Mouse (Mus musculus): ENCODE measurements around the gene Plin4. TPM values are rescaled to one million over a fixed set of nuclear protein-coding genes. Genes with fewer than 3 reads are reported as not detected.

The Plin4 gene
- polyA plus RNA-seq, 1 experiment from 2014 or later = 0.08 TPM

GRCm38 (mm10) chr17:56132661-56133060 is 23.1 kb upstream of the Plin4 start:
- H3K27me3 ChIP-seq (replicated peaks; ENCODE audit: control insufficient read depth, insufficient read depth, low read length) = no peaks in the 10 kb centered on the region
- DNase-seq (ENCODE audit: low spot score) = peak; percentile 86
- H3K9me3 ChIP-seq (ENCODE audit: control insufficient read depth, low read length) = no peaks in the 10 kb centered on the region
- H3K27ac ChIP-seq (ENCODE audit: low read depth) = no peak overlapping the region
- H3K9ac ChIP-seq (ENCODE audit: low read length) = no peak overlapping the region
- no peak for ATAC-seq (replicated peaks; ENCODE audit: low FRiP score, low TSS enrichment, low read depth)
- no peaks in the 10 kb centered on the region for H3K36me3 ChIP-seq (ENCODE audit: control insufficient read depth, insufficient read depth, low read length)
- 3% methylated on average over 14 of the region's 14 CpGs for WGBS
- H3K4me1 ChIP-seq (replicated peaks; ENCODE audit: control insufficient read depth, insufficient read depth, low read length) = peaks cover 14% of the 10 kb centered on the region
- 0 out of 2 replicates have a peak overlapping the region, but pooled peaks have one; percentile 4 for H3K4me3 ChIP-seq (ENCODE audit: low read depth, low read length)
- no peak overlapping the region for H3K4me2 ChIP-seq (ENCODE audit: low read length)

- WGBS = 41% methylated on average over 7 of the region's 7 CpGs
Observed at GRCm38 (mm10) chr17:56131814-56132213, 22.2 kb upstream of the Plin4 start.

GRCm38 (mm10) chr17:56131136-56131535 is 21.5 kb upstream of the Plin4 start:
- 93% methylated on average over 10 of the region's 10 CpGs for WGBS
- Histone ChIP-seq H3K36me3 (ENCODE audit: control insufficient read depth, insufficient read depth, low read length) (no peaks in the 10 kb centered on the region), H3K27ac (ENCODE audit: low read depth) (no peak overlapping the region), H3K4me2 (ENCODE audit: low read length) (no peak overlapping the region), H3K4me1 (replicated peaks; ENCODE audit: control insufficient read depth, insufficient read depth, low read length) (peaks cover 14% of the 10 kb centered on the region), H3K27me3 (replicated peaks; ENCODE audit: control insufficient read depth, insufficient read depth, low read length) (no peaks in the 10 kb centered on the region), H3K9ac (ENCODE audit: low read length) (no peak overlapping the region), H3K4me3 (ENCODE audit: low read depth, low read length) (no peak overlapping the region), H3K9me3 (ENCODE audit: control insufficient read depth, low read length) (no peaks in the 10 kb centered on the region)
- ATAC-seq (replicated peaks; ENCODE audit: low FRiP score, low TSS enrichment, low read depth) (no peak), DNase-seq (ENCODE audit: low spot score) (no peak)

More at GRCm38 (mm10) chr17:56131814-56132213, 22.2 kb upstream of the Plin4 start:
- ATAC-seq (replicated peaks; ENCODE audit: low FRiP score, low TSS enrichment, low read depth) (no peak), DNase-seq (ENCODE audit: low spot score) (peak; percentile 85)
- Histone ChIP-seq H3K4me3 (ENCODE audit: low read depth, low read length) (no peak overlapping the region), H3K27me3 (replicated peaks; ENCODE audit: control insufficient read depth, insufficient read depth, low read length) (no peaks in the 10 kb centered on the region), H3K9me3 (ENCODE audit: control insufficient read depth, low read length) (no peaks in the 10 kb centered on the region), H3K4me2 (ENCODE audit: low read length) (no peak overlapping the region), H3K27ac (ENCODE audit: low read depth) (no peak overlapping the region), H3K4me1 (replicated peaks; ENCODE audit: control insufficient read depth, insufficient read depth, low read length) (peaks cover 14% of the 10 kb centered on the region), H3K36me3 (ENCODE audit: control insufficient read depth, insufficient read depth, low read length) (no peaks in the 10 kb centered on the region), H3K9ac (ENCODE audit: low read length) (no peak overlapping the region)

GRCm38 (mm10) chr17:56128246-56128645 is 18.6 kb upstream of the Plin4 start:
- H3K27me3 ChIP-seq (replicated peaks; ENCODE audit: control insufficient read depth, insufficient read depth, low read length) = peaks cover 13% of the 10 kb centered on the region
- H3K36me3 ChIP-seq (ENCODE audit: control insufficient read depth, insufficient read depth, low read length) = no peaks in the 10 kb centered on the region
- no peak overlapping the region for H3K4me3 ChIP-seq (ENCODE audit: low read depth, low read length)
- H3K27ac ChIP-seq (ENCODE audit: low read depth) = no peak overlapping the region
- H3K9ac ChIP-seq (ENCODE audit: low read length) = no peak overlapping the region
- no peaks in the 10 kb centered on the region for H3K9me3 ChIP-seq (ENCODE audit: control insufficient read depth, low read length)
- DNase-seq (ENCODE audit: low spot score) = no peak
- H3K4me2 ChIP-seq (ENCODE audit: low read length) = no peak overlapping the region
- no peak for ATAC-seq (replicated peaks; ENCODE audit: low FRiP score, low TSS enrichment, low read depth)
- H3K4me1 ChIP-seq (replicated peaks; ENCODE audit: control insufficient read depth, insufficient read depth, low read length) = no peaks in the 10 kb centered on the region; the same call in 1 of the 2 replicates
- 86% methylated on average over 15 of the region's 15 CpGs for WGBS

- no peaks in the 10 kb centered on the region; the same call in 1 of the 2 replicates for H3K4me1 ChIP-seq (replicated peaks; ENCODE audit: control insufficient read depth, insufficient read depth, low read length)
- no peak for ATAC-seq (replicated peaks; ENCODE audit: low FRiP score, low TSS enrichment, low read depth)
- WGBS = 73% methylated on average over 11 of the region's 11 CpGs
- H3K9ac ChIP-seq (ENCODE audit: low read length) = no peak overlapping the region
- no peak for DNase-seq (ENCODE audit: low spot score)
- no peak overlapping the region for H3K4me3 ChIP-seq (ENCODE audit: low read depth, low read length)
- H3K27ac ChIP-seq (ENCODE audit: low read depth) = no peak overlapping the region
- H3K9me3 ChIP-seq (ENCODE audit: control insufficient read depth, low read length) = peaks cover 11% of the 10 kb centered on the region
- no peak overlapping the region for H3K4me2 ChIP-seq (ENCODE audit: low read length)
- no peaks in the 10 kb centered on the region for H3K36me3 ChIP-seq (ENCODE audit: control insufficient read depth, insufficient read depth, low read length)
- H3K27me3 ChIP-seq (replicated peaks; ENCODE audit: control insufficient read depth, insufficient read depth, low read length) = peaks cover 30% of the 10 kb centered on the region
Observed at GRCm38 (mm10) chr17:56126175-56126574, 16.6 kb upstream of the Plin4 start.

- WGBS = 87% methylated on average over 4 of the region's 4 CpGs
- H3K4me1 ChIP-seq (replicated peaks; ENCODE audit: control insufficient read depth, insufficient read depth, low read length) = no peaks in the 10 kb centered on the region; the same call in 1 of the 2 replicates
- peaks cover 11% of the 10 kb centered on the region for H3K9me3 ChIP-seq (ENCODE audit: control insufficient read depth, low read length)
- no peak overlapping the region for H3K4me2 ChIP-seq (ENCODE audit: low read length)
- no peak overlapping the region for H3K27ac ChIP-seq (ENCODE audit: low read depth)
- H3K27me3 ChIP-seq (replicated peaks; ENCODE audit: control insufficient read depth, insufficient read depth, low read length) = peaks cover 39% of the 10 kb centered on the region
- ATAC-seq (replicated peaks; ENCODE audit: low FRiP score, low TSS enrichment, low read depth) (no peak), DNase-seq (ENCODE audit: low spot score) (no peak)
- no peak overlapping the region for H3K9ac ChIP-seq (ENCODE audit: low read length)
- no peaks in the 10 kb centered on the region for H3K36me3 ChIP-seq (ENCODE audit: control insufficient read depth, insufficient read depth, low read length)
- H3K4me3 ChIP-seq (ENCODE audit: low read depth, low read length) = no peak overlapping the region
Observed at GRCm38 (mm10) chr17:56125276-56125630, 15.7 kb upstream of the Plin4 start.

- Histone ChIP-seq H3K27me3 (replicated peaks; ENCODE audit: control insufficient read depth, insufficient read depth, low read length) (peaks cover 45% of the 10 kb centered on the region), H3K36me3 (ENCODE audit: control insufficient read depth, insufficient read depth, low read length) (no peaks in the 10 kb centered on the region)
- peak; percentile 77 for DNase-seq (ENCODE audit: low spot score)
Observed at GRCm38 (mm10) chr17:56124377-56125275, 15.0 kb upstream of the Plin4 start.

GRCm38 (mm10) chr17:56123681-56124340 is 14.2 kb upstream of the Plin4 start:
- peaks cover 53% of the 10 kb centered on the region for H3K27me3 ChIP-seq (replicated peaks; ENCODE audit: control insufficient read depth, insufficient read depth, low read length)
- H3K4me1 ChIP-seq (replicated peaks; ENCODE audit: control insufficient read depth, insufficient read depth, low read length) = no peaks in the 10 kb centered on the region; the same call in none of the 2 replicates
- H3K27ac ChIP-seq (ENCODE audit: low read depth) = no peak overlapping the region
- H3K4me2 ChIP-seq (ENCODE audit: low read length) = peak overlapping the region; percentile 58
- peak overlapping the region; percentile 29 for H3K9ac ChIP-seq (ENCODE audit: low read length)
- H3K9me3 ChIP-seq (ENCODE audit: control insufficient read depth, low read length) = peaks cover 11% of the 10 kb centered on the region
- ATAC-seq (replicated peaks; ENCODE audit: low FRiP score, low TSS enrichment, low read depth) (0 out of 2 replicates have a peak, but pooled peaks have one; percentile 14), DNase-seq (ENCODE audit: low spot score) (peak; percentile 52)
- H3K36me3 ChIP-seq (ENCODE audit: control insufficient read depth, insufficient read depth, low read length) = no peaks in the 10 kb centered on the region
- WGBS = 39% methylated on average over 59 of the region's 59 CpGs
- peak overlapping the region; percentile 28 for H3K4me3 ChIP-seq (ENCODE audit: low read depth, low read length)

More at GRCm38 (mm10) chr17:56124377-56125275, 15.0 kb upstream of the Plin4 start:
- H3K4me1 ChIP-seq (replicated peaks; ENCODE audit: control insufficient read depth, insufficient read depth, low read length) = no peaks in the 10 kb centered on the region; the same call in none of the 2 replicates
- H3K9ac ChIP-seq (ENCODE audit: low read length) = peak overlapping the region; percentile 29
- ATAC-seq (replicated peaks; ENCODE audit: low FRiP score, low TSS enrichment, low read depth) = no peak
- WGBS = 6% methylated on average over 53 of the region's 59 CpGs
- H3K9me3 ChIP-seq (ENCODE audit: control insufficient read depth, low read length) = peaks cover 11% of the 10 kb centered on the region
- H3K27ac ChIP-seq (ENCODE audit: low read depth) = no peak overlapping the region
- peak overlapping the region; percentile 58 for H3K4me2 ChIP-seq (ENCODE audit: low read length)
- H3K4me3 ChIP-seq (ENCODE audit: low read depth, low read length) = peak overlapping the region; percentile 28
